Mouse (Mus musculus): ENCODE results near the gene Casc1.

GRCm38 (mm10) chr6:145187093-145188088, 23.4 kb downstream of the Casc1 start:
- no peak for TF ChIP-seq POLR2A (IDR thresholded peaks at IDR 0.05; ENCODE audit: control insufficient read depth, extremely low read depth, insufficient read depth, low read length, poor library complexity)
- TF ChIP-seq CTCF (IDR thresholded peaks at IDR 0.05; ENCODE audit: borderline replicate concordance, control insufficient read depth, extremely low read depth, insufficient read depth, low read length, poor library complexity), result no peak

Data from thymus, adult 2 months (tissue).